Mouse (Mus musculus): Measurements from ENCODE around the gene Rad9a.
A peak's percentile ranks its signal among the peaks of the same experiment; 100 is the strongest.

The Rad9a gene

DNA sequence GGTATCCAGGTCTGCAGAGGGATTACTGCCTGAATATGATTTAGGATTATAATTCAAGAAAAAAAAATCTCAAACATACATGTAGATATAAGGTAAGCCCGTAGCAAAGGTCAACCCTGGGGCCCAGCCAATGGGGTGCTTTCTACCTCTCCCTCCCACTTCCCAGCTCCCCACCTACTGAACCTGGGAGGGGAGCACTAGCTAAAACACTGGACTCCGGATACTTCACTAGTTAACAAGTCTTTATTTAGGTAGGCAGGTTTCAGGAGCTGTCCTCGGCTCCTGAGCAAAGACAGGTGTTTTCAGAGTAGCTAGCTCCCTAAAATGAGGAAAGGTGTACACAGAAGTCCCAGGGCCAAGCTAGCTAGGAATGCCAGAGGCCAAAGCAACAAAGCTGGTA is 37.4 kb downstream of the Rad9a start:
- no peak for DNase-seq (ENCODE audit: low read depth, low spot score)

DNA sequence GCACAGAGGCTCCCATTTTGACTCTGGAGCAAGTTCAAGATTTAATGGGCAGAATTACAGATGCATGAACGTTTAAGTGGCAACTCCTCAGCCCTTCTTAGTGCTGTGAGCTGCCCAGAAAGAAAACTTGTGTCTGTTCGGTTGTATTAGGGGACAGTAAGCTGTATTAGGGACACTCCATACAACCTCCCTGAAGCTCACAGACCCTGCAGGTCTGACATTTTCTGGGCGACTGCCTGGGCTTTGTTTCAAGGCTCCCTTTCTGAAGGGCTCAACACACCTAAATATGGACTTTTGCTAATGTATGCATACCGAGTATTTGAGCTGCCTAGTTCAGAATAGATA is 37.9 kb downstream of the Rad9a start:
- DNase-seq (ENCODE audit: low read depth, low spot score) = no peak

DNA sequence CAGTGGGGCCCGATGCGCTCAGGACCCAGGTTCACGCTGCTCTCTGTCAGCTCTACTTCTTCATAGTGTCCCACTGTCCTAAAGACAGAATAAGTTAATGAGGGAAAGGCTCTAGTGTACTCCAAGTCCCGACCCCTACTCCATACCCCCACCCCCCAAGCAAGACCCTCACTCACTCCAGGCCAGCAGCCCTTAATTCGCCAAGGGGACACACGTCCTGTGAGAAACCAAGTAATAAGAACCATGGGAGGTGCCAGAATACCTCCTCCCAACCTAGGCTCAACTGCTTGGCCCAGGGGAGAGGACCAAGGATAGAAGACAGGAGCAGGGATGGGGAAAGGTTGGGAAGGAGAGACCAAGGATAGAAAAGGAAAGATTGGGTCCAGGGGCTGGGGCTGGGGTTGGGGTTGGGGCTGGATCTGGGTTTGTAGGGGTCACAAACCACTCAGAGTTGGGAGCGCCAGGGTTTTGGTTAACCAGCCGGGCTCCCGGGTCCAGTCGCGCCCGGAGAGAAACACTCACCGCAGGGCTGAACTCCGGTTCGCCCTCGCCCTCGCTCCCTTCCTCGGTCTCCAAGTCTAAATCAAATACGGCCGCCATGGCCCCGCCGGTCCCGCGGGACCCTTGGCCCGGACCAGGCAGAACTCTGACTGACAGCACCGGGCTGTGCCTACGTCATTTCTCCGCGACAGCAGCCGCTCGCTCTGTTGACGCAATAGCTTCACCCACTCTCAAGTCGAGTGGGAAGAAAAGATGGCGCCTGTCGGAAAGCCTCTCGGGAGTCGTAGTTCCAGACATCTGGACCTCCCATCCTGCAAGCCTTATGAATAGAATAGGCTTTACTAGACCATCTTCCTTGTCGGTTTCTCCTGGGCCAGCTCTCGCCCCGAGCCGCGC is 38.6 kb downstream of the Rad9a start, which contains the start of gene Rps6kb2:
Gene Rps6kb2, minus strand, starts transcription at position 709 of the 897 bp plus-strand sequence.
- DNase-seq (ENCODE audit: low read depth, low spot score) = peak; percentile 90

DNA sequence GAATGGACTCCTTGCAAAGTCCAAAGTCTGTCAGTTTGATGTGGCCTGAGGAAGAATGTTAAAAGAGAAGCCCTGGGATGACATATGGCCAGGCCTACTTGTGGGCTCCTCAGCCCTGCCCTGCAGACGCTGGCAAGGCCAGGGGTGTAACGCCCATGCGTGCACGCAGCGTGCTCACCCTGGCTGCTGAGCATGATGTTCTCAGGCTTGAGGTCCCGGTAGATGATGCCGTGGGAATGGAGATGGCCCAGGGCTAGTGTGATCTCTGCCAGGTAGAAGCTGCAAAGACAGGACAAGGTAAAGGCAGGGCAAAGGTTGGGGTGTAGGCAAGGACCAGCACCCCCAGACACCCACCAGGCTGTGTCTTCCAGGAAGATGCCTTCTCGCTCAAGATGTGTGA is 42.4 kb downstream of the Rad9a start:
- DNase-seq (ENCODE audit: low read depth, low spot score) = no peak

DNA sequence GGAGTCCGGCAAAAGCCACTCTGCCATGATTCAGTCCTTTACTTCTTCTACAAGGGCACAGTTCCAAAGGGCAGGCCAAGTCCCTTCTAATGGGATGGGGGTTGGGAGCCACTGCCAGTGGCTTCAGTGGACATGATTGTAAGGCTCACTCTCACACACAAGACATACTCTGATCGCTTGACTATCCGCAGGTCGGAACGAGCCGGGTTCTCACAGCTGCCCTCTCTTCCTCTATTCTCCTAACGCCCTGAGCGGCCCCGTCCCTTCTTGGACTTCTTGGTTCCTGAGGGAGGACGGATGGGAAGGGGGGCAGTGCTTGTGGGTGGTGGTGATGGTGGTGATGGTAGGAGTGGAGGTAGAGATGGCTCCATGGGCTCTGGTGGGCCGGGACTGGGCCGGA is 44.7 kb downstream of the Rad9a start:
- no peak for DNase-seq (ENCODE audit: low read depth, low spot score)

DNA sequence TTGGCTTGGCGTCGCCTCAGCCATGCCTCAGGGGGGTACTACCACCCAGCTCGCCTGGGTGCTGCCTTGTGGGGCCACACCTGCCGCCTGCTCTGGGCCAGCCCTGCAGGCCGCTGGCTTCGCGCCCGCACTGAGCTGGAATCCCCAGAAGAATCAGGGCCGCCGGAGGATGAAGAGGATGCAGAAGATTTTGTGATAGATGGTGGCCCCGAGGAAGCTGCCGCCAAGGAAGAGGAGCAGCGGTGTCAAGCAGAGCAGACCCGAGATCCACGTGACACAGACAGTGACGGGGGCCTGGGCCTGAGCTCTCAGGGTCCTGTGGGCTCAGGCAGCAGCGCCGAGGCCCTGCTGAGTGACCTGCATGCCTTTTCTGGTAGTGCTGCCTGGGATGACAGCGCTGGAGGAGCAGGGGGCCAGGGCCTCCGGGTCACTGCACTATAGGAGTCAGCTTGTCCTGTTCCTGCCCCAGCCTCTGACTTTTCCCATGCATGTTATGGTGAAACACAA is 45.3 kb downstream of the Rad9a start:
- DNase-seq (ENCODE audit: low read depth, low spot score) = no peak

DNA sequence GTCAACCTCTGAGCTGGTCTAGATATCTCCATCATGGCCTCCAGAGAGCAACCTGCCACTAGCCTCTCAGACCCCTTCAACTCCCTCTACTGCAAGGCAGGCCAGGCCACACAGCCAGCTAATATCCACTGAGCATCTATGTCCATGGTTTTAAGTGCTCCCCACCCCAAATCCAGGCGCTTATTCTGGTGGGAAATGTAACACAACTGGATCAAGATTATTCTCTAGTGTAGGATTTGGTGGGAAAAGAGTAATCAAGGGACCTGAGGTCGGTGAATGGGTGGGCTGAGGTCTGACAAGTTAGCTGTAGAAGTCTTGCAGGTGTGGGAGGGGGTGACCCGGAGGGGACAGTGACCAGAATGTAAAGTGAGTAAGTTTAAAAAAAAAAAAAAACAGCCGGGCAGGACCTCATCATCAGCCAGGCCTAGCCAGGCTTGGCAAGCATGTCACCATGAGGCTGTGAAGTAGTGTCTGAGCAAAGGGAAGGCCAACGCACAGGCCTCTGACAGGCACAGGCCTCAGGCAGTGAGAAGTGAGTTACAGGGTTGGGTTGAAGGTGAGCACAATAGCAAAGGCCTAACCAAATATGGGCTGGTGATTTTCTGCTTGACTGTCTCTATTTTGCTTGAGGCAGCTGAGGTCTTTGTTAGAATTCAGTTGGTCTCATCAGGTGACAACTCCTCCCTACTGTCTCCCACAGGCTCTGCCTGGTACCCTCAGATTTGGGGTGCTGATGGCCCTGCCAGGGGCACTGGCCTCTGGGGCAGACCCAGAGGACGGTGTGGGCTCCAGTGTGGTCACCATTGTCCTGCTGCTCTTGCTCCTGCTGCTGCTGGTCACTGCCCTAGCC is 46.0 kb downstream of the Rad9a start:
- no peak for DNase-seq (ENCODE audit: low read depth, low spot score)

DNA sequence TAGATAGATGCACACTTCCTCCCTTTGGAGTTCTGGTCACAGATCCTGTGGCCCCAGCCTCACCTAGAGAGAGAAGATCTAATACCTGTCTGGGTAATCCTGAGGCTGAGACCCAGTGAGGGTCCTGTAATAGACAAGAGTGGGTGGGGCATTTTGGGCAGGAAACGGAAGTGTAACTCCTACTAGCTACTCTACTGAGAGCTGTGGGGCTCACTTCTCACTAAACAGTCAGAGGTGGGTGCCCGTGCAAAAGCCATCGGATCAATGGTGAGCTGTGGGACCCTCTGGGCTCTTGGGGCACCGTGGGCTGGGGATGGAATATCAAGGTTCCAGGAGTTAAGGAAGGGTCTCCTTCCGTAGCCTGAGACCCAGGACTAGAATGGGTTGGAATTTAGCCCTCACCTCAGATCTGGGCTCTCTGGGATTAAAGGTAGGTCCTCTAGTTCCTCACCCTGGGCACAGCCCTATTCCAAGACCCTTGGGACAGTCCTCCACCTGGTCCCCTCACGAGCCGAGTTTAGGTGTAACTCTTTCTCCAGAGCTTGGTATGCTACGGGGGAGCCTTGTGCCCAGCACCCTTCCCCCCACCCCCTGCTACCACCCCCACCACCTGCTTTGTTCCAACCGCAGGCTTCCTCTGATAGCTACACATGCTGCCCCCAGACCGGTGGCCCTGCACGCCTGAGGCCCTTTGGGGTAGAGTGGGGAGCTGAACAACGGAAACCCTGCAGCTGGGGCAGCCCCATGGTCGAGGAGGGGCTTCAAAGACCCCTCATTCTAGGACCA is 46.8 kb downstream of the Rad9a start:
- no peak for DNase-seq (ENCODE audit: low read depth, low spot score)

DNA sequence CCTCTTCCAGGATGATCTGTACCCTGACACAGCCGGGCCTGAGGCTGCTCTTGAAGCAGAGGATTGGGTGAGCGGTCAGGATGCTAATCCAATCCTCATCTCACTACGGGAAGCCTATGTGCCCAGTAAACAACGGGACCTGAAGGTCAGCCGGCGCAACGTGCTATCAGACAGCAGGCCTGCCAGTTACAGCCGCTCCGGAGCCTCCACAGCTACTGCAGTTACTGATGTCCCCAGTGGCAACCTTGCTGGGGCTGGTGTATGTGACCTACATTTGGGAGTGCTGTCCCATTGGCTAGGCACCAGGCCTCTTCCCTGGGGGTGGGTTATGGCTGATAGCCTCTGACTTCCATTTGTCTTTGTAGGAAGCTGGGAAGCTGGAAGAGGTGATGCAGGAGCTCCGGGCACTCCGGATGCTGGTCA is 48.2 kb downstream of the Rad9a start, which contains the start of gene Ptprcap:
Gene Ptprcap, plus strand, starts transcription at position 373 of the 423 bp plus-strand sequence.
- DNase-seq (ENCODE audit: low read depth, low spot score) = no peak

DNA sequence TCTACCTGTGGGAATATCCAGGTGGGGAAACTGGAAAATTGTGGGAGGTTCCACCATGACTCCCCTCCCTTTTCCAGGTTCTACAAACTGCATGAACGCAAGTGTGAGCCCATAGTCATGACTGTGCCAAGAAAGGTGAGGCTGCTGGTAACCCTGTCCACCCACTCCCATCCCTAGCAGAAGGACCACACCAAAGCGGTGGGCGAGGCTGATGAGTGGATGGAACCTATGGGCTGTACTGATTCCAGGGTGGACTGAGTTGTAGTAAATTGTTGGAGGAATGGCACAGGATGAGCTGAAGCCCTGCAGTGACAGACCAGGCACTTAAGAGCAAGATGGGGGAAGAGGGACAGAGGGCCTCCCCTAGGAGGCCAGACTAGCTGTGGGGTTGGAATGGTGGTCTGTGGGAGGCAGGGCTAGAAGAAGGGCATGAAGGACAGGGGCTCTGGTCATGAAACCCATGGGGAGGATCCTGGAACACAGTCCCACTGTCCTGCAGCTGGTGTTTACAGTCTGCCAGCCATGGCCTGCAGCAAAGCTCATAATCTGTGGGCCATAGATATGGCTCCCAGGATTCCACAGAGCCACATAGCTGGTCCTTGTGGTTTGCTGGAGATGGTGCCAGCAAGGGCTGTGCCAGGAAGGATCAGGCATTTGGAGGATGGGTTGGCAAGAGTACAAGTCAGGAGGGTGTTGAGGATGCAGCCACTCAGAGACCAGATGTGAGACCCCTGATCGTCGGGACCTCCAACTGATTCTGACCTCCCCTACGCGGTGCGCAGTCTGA is 48.8 kb downstream of the Rad9a start:
- DNase-seq (ENCODE audit: low read depth, low spot score) = no peak

DNA sequence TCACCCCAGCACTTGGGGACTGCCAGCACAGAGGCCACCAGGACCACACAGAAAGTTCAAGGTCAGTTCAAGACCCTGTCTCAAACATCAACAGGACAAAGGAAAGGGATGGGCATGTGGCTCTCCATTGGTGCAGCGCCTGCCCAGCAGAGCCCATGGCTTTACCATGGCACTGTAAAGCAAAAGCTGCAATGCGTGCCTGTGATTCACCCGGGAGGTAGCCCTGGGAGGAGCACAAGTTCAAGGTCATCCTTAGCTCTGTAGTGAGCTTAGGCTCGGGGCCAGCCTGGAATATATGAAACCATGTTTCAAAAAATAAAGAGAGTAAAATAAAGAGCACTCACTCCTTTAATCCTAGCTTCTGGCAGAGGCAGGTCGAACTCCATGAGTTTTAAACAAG is 49.6 kb downstream of the Rad9a start:
- no peak for DNase-seq (ENCODE audit: low read depth, low spot score)

DNA sequence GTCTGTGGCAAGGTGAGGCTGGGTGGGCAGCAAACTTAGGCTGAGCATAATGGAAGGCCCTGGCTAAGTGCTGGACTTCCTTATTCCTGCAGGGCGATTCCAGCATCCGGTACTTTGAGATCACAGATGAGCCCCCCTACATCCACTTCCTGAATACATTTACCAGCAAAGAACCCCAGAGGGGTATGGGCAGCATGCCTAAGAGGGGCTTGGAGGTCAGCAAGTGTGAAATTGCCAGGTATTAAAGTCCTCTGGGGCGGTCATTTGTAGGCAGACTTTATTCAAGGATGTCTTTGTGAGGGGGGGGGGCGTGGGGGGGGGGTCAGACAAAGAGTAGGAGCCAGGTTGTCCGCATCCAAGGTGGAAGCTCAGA is 50.0 kb downstream of the Rad9a start:
- DNase-seq (ENCODE audit: low read depth, low spot score) = no peak

DNA sequence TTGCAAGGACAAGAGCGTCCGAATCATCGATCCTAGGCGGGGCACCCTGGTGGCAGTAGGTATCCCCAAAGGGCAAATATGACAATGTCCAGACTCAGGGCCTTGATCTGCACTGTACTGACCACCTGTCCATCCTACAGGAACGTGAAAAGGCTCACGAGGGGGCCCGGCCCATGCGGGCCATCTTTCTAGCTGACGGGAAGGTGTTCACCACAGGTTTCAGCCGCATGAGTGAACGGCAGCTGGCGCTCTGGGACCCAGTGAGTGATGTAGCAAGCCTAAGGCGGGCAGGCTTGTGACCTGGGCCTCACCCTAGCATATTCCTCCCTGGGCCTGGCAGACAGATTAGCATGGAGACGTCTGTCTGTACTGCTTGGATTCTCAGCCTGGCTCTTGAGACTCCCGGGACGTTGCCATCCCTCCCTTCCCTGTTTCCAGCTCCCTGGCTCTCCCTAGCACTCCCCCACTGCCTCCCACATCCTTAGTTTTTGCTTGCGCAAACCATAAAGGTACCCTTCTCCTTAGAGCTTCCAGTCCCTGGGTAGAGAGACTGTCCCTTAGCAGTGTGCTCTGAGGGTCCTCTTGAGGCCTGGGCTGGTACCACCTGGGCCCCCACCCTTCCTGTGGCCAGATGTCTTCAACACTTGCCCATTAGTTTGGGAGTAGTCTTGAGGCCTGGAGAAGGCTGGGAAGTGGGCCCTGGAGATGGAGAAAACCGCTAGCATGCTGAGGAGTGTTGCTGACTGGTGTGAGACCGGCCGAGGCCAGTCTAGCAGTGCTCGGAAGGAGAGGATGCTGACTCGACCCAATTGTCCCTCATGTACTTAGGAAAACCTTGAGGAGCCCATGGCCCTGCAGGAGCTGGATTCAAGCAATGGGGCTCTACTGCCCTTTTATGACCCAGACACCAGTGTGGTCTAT is 50.6 kb downstream of the Rad9a start:
- DNase-seq (ENCODE audit: low read depth, low spot score) = no peak

DNA sequence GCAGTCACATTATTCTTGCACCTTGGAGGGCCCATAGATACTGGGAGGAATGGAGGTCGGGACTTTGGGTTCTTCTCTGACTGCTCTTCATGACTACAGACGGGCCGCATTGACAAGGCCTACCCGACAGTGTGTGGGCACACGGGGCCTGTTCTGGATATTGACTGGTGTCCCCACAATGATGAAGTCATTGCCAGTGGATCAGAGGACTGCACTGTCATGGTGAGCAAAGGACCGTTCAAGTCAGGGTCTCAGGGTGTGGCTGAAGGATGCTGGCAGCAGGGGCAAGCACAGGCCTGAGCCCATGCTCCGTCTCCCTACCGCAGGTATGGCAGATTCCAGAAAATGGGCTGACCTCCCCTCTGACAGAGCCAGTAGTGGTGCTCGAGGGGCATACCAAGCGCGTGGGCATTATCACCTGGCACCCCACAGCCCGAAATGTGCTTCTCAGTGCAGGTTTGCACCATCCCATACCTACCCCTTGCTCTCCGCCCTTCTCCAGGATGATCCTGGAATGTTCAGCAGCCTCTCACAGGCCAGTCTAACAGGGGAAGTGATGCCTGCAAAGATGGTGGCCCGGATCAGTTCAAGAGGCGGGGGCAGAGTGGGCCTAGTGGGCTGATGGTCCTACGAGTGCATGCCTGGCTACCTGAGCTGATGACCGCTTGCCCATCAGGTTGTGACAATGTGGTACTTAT is 51.5 kb downstream of the Rad9a start:
- no peak for DNase-seq (ENCODE audit: low read depth, low spot score)

DNA sequence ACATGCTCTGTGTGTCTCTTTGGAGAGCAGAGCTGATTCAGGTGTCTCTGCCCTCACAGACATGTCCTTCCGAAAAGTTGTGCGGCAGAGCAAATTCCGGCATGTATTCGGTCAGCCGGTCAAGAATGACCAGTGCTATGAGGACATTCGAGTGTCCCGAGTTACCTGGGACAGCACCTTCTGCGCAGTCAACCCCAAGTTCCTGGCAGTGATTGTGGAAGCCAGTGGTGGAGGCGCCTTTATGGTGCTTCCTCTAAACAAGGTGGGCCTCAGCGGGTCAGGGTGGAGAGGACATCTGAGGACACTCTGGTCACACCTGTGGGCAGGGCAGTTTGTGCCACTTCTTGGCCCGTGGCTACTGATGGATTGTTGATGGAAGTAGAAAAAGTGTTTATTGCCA is 52.2 kb downstream of the Rad9a start:
- no peak for DNase-seq (ENCODE audit: low read depth, low spot score)

DNA sequence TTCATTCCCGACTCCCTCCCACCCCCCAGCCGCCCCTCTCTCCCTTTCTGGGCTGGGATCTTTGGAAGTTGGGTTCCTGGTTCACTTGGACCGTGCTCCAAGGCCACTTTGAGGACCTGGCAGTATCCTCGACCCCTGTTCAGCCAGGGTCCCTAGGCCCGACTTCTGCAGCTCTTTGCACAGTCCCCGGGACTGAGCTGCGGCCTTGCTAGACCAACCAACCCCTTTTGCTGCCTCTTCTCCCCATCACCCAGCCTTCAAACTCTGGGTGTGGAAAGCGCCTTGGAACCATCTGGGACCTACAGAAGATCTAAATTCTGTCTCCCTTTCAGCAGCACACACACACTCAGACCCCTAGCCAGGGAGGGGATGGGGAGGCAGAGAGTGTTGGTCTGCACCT is 52.6 kb downstream of the Rad9a start:
- no peak for DNase-seq (ENCODE audit: low read depth, low spot score)

DNA sequence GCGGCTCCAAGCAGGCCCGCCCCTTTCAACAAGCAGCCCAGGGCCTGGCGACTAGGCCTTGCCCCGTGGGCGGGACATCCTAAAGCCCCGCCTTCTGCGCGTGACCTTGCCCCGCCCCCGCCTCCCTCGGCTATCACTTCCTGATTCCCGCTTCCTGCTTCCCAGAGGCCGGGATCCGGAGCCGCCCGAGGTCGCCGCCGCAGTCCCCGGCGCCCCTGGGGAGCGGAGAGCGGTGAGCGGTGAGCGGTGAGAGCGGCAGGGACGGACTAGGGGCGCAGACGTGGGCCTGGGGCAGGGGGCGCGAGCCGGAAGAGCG is 53.0 kb downstream of the Rad9a start, which contains the start of gene Coro1b:
Gene Coro1b, plus strand, starts transcription at position 129 of the 316 bp plus-strand sequence.
- peak; percentile 79 for DNase-seq (ENCODE audit: low read depth, low spot score)

DNA sequence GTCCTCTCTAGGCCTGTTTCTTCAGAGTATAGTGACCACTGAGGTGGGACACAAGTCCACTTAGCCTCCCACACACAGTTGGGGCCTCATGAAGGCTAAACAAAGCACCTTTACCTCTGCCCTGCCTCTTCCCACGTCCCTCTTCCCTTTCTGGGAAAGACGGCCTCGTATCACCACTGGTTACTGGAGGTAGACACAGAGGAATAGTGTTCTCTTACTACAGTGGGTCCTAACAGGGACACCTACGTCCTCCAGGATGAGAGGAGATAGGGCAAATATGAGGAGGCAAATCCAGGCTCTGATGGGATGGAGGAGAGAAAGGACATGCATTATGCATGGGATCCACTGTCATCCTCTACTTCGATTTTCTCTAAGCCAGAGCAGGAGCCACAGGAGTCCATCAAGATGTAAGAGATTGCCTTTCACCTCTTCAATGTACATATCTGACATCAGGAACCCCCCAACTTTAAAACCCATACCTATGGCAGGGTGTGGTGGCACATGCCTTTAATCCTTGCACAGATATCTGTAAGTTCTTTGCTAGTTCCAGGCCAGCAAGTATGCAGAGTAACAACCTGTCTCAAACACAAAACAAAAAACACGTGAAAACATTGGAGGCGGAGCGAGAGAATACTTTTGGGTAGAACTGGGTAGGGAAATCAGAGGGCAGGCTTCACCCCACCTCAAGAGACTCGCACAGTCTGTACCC is 53.5 kb downstream of the Rad9a start:
- no peak for DNase-seq (ENCODE audit: low read depth, low spot score)

DNA sequence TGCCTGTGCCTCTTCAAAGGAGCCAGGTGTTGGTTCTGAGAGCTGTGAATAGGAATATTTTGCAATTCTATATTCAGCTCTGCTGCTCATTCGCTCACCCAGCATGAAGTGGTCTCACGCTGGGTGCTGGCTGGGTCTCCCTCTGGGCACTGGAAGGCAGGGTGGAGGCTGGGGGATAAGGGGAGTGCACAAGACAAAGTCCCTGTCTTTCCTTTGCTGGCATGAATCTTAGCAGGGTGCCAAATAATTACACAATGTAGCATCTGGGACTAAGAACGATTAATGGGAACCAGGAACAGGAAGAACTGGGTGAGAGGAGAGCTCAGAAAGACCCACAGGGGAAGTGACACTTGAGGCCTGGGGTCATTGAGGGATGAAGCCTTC is 54.4 kb downstream of the Rad9a start:
- DNase-seq (ENCODE audit: low read depth, low spot score) = no peak
